Mouse (Mus musculus) embryonic fibroblast, embryonic 13.5 days (primary cell): ENCODE data around the gene Fzr1. TPM values are rescaled to one million over a fixed set of nuclear protein-coding genes. Genes with fewer than 3 reads are reported as not detected.
A peak's percentile ranks its signal among the peaks of the same experiment; 100 is the strongest.

Source experiments
- H3K27ac ChIP-seq: 2 replicates; pipeline ENCODE4 v1.5.1; 2012; ENCODE audit warnings: low read length, control low read depth, inconsistent platforms; ENCODE audit not compliant: insufficient read depth
- H3K4me1 ChIP-seq: 2 replicates; pipeline ENCODE4 v1.6.1; 2011; ENCODE audit warnings: low read length; ENCODE audit not compliant: control insufficient read depth, insufficient read depth
- H3K4me3 ChIP-seq: 2 replicates; pipeline ENCODE4 v1.5.1; 2011; ENCODE audit warnings: mild to moderate bottlenecking, control low read depth, low read length; ENCODE audit not compliant: insufficient read depth
- CTCF ChIP-seq: IDR thresholded peaks from 2 replicates; pipeline ENCODE4 v1.5.1; 2011; ENCODE audit warnings: mild to moderate bottlenecking, control low read depth, low read length, moderate library complexity, borderline replicate concordance; ENCODE audit not compliant: insufficient read depth
- POLR2A ChIP-seq: IDR thresholded peaks from 2 replicates; pipeline ENCODE4 v1.6.1; 2011; ENCODE audit warnings: low read depth, mild to moderate bottlenecking, control low read depth, low read length, moderate library complexity
- polyA plus RNA-seq: library from polyadenylated mRNA; stranded (reverse); fragments of >200 nt; gene quantifications from 2 replicates; pipeline ENCODE4 v1.2.4, GENCODE M21; 2011; ENCODE audit warnings: low read depth; ENCODE audit not compliant: missing spikeins, insufficient read length

Gene Fzr1
- polyA plus RNA-seq, 1 experiment = 26.7 TPM

DNA sequence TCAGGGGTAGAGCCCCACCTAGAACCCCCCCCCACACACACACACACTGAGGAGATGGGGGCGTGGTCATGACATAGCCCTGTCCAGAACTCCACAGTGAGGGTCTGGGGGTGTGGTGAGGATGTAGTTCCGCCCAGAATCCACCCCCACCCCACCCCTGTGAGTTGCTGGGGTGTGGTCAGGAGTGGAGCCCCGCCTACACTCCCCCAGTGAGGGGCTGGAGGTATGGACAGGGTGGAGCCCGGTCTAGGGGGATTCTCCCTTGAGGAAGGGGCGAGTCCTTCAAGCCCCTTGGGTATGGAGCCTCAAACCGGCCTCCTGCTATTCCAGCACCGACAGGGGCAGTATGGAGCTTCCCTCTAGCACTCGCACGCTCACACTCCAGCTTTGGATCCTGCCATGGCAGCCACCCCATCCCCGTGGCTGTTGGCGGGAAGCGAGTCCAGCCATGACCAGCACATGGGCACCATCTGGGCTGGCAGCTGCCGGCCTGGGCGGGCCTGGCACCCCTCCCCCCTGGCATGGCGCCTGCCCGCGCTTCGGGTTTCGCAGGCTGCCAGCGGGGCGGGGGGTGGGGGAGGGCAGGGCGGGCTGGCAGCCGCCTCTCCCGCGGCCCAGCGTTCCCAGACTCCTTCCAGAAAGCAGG lies 38.4 kb upstream of the Fzr1 start:
- peaks cover 11% of the 10 kb centered on the region for H3K4me1 ChIP-seq
- 0 out of 2 replicates have a peak overlapping the region, but pooled peaks have one; percentile 12 for H3K27ac ChIP-seq
- TF ChIP-seq CTCF = peak; percentile 29; the same call in 1 of the 2 replicates
- TF ChIP-seq POLR2A = no peak
- no peak overlapping the region for H3K4me3 ChIP-seq

DNA sequence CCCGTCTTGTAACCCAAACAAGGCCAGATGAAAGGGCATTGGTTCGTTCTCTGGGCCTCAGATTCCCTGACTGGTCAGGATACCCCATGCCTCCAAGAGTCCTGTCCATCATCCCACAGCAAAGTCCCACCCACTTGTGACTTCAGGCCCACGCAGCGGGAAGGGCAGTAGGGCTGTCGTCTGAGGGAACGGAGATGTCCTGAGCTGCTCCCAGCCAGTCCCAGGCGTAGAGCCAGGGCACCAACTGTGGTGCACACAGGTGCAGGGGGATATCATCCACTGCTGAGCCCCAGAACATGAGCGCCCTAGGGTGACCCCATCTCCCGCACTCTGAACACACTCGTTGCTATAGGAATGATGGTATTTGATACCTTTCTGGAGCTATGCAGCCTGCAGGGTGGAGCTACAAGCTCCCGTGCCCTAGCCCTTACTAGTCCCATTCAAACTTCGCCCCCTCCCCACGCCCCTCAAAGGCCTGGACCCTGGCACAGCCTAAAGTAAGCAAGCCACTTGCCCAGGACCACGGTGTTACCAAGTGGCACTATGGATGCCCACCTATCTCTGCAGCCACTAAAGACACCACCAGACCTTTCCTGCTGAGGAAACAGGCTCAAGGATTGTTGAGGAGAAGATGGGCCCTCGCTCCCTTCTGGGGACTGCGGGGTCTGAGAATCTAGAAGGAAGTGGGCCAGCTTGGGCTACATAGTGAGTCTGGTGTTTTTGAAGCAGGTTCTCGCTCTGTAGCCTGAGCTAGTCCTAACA lies 37.4 kb upstream of the Fzr1 start:
- H3K27ac ChIP-seq = no peak overlapping the region
- no peak for TF ChIP-seq CTCF
- no peak for TF ChIP-seq POLR2A
- H3K4me3 ChIP-seq = no peak overlapping the region

DNA sequence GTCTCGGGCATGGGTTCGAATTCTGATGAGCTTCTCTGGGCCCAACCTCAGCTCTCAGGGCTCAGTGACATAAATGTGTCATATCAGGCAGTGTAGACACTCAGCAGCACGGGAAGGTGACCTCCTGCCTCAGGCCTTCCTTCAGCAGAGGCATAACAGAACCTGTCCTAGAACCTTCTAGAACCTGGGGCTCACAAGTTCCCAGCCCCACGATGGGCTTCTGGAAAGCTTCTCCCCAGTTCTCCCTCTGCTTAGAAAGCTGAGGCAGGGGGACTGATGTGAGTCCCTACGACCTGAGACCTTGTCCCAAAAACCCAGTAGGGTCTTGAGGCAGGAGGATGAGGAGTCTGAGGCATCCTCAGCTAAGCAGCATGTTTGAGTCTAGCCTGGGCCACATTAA lies 36.8 kb upstream of the Fzr1 start:
- H3K4me1 ChIP-seq = peaks cover 23% of the 10 kb centered on the region
- no peak overlapping the region for H3K27ac ChIP-seq
- TF ChIP-seq POLR2A (no peak), CTCF (no peak)
- H3K4me3 ChIP-seq = no peak overlapping the region

More for the DNA sequence above, 37.4 kb upstream of the Fzr1 start:
- peaks cover 18% of the 10 kb centered on the region for H3K4me1 ChIP-seq

DNA sequence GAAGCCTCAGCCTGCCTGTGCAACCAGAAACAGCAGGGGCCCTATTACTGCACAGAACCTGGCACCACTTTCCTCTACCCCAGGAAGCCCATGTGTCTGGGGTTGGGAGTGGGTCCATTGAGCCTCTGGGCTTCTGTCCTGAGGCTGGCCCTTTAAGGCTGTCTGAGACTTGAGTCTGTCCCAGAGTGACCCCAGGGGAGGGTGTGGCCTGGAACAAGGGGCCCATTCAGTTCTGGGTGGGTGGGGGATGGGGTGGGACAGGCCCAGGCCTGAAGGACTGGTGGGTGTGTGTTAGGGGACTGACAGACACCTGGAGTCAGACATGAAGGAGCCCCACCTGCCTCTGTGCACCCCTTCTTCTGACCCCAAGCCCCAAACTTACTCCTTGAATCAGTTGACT lies 36.4 kb upstream of the Fzr1 start:
- Histone ChIP-seq H3K27ac (no peak overlapping the region), H3K4me3 (no peak overlapping the region), H3K4me1 (peaks cover 27% of the 10 kb centered on the region)
- no peak for TF ChIP-seq CTCF
- TF ChIP-seq POLR2A = no peak

DNA sequence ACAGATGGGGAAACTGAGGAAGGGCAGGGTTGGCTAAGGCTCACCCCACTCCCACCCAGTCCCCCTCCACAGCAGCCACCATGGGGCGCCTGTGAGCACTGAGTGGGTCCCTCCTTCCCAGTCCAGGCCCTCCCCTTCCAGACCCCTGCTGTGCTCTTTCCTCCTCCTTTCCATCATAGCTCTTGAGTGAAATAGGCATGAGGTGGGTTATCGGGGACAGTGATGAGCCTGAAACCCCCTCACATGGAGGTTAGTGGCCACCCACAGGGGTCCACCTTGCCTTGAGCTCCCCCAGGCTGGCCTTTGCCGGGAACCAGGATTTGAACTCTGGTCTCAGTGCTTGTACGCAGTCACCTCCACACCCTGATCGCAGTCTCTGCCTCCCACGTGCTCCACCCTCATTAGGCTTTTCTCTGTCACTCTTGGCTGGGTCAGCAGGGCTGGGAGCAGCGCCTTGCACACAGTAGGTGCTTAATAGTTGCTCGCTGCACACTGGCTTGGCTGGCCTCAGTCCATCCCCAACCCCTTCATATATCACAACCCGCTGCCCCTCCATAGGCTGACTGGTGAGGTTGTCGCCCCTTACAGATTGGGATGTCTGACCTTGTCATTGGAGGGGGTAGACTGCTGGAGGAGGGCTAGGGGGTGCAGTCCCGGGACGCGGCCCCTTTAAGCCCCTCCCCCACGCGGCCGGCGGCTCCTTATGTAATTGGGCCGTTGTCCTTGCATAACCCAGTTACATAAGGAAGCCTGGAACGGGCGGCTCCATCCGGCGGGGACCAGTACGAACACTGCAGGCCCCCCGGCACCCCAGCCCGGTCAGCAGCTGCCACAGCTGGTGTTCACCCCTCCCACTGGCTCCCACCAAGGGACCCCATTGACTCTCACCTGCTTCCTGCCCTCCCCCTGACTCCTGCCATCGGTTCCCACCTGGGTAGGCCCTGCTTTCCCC lies 35.3 kb upstream of the Fzr1 start:
- no peak overlapping the region for H3K4me3 ChIP-seq
- H3K4me1 ChIP-seq = peaks cover 27% of the 10 kb centered on the region
- no peak for TF ChIP-seq POLR2A
- TF ChIP-seq CTCF = no peak
- no peak overlapping the region for H3K27ac ChIP-seq

DNA sequence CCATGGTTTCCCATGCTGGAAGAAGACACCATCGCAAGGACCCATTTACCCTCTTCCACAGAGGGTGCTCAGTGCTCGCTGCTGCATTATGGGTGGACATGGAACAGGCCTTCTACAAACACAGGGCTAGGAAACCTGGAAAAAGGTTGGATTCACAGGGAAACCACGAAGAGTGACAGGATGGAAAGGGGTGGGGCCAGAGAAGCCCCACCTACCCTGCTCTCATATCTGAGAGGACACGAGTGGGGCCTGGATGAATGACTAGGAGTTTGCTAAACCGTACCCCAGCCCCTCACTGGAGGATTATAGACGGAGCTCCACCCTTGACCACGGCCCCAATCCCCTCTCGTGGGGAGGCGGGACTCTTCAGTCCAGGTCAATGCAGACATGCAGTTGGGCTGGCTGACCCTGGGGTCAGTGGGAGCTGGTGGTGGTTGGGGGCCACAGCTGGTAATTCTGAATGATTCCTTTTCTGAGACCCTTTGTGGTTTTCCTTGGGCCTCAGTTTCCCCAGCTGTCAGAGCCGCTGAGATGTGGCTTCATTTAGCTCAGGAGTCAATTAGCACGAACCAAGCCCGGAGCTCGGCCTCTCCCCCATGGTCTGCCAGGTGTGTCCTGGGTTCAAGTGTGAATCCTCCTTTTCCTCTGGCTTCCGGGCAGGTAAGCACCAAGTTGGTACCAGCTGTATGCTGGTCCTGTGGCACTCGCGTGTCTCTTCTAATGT lies 34.4 kb upstream of the Fzr1 start:
- TF ChIP-seq POLR2A = no peak
- TF ChIP-seq CTCF = no peak
- Histone ChIP-seq H3K27ac (0 out of 2 replicates have a peak overlapping the region, but pooled peaks have one; percentile 0), H3K4me1 (peaks cover 34% of the 10 kb centered on the region), H3K4me3 (no peak overlapping the region)

DNA sequence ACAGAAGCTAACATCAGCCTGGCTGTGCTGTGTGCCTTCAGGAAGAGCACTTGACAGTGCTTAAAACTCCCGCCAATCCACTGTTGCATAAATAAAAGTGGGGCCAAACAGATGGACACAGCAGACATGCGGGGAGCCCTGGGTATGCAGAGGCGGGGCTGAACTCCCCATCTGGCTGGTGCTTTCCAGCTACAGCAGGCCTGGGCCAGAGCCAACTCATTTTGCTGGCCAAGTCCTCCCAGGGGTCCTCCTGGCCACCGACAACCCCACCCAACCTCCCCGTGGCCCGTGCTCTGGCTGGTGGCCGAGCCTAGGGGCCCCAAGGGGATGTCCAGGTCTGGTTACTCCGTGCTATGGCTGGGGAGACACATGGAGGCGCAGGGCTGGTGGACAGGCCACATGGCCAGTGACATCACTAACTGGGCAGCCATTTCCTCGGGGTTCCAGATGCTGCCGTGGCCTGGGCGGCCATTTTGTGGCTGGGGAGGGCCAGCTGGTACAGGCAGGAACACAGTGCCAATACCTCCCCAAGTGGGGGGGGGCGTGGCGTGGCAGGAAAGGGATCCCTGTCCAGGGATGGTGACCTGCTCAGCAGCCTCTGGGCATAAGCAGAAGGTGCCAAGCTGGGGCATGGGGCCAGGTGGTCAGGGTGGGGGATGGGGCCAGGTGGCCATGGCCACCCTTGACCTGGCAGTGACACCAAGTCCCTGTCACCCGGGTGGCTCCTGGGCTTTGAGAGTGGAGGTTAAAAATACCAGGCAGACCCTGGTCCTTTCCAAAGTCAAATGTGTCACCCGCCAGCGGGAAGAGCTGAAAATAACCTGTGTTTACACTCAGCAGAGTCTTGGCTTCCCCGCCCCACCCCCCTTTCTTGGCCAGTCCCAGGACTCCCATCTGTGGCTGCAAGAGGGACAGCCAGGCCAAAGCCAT lies 33.4 kb upstream of the Fzr1 start:
- TF ChIP-seq POLR2A = no peak
- TF ChIP-seq CTCF = no peak
- Histone ChIP-seq H3K27ac (peak overlapping the region; percentile 45), H3K4me1 (peaks cover 41% of the 10 kb centered on the region), H3K4me3 (no peak overlapping the region)

DNA sequence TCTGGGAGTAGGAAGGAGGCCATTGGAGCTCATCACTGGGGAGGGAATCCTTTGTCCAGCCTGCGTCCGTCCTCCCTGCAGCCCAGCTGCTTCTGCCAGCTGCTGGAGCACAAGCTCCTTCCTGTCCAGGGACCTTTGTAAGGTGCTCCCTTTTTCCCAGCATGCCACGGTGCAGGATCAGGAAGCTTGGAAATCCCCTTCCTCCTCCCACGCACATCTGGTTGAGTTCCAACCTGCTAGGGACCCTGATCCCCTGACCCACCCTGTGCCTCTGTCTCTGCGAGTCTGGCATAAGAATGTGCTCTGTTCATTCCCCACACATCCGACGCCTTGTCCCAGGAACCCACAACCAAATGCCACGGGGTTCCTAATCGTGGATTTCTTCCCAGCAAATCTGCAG lies 32.7 kb upstream of the Fzr1 start:
- H3K4me3 ChIP-seq = no peak overlapping the region
- no peak for TF ChIP-seq POLR2A
- no peak for TF ChIP-seq CTCF
- 0 out of 2 replicates have a peak overlapping the region, but pooled peaks have one; percentile 45 for H3K27ac ChIP-seq
- H3K4me1 ChIP-seq = peaks cover 41% of the 10 kb centered on the region
